Mouse (Mus musculus): ENCODE measurements around the gene Ggact. TPM values are rescaled to one million over a fixed set of nuclear protein-coding genes. Genes with fewer than 3 reads are reported as not detected.

The Ggact gene
- 79.6 and 95.4 TPM in 2 replicates for polyA plus RNA-seq (2012; rRNA removed; ENCODE audit: low replicate concordance)

DNA sequence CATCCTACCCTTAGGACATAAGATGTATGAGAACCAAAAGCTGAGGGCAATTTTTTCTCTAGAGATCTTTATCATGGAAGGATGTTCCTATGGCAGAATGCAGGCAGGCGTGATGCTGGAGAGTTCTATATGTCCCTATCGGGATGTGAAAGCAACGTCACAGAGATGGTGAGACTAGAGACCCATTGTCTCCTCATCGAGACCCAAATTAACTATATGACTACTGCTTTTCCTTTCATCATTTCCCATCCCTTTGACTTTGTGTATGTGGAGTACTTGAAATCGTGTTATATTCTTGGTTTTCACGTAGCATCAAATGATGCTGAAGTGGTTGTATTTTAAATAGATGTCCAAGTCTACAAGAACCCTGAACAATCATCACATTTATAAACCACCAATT is at the start of gene Ggact:
Gene Ggact (minus strand): TSS at position 101 of the 400 bp plus-strand sequence.

Other genes starting within 250 kb of the Ggact start
- 3.7 and 5.7 TPM in 2 replicates for gene Tmtc4, start 70.3 kb upstream of the Ggact start, polyA plus RNA-seq (2012; rRNA removed; ENCODE audit: low replicate concordance)